In genomic region chr17:71290486-71291410, GRCm38 (mm10) we compare ENCODE assay signal across 14 mouse cellular contexts. TPM values are rescaled to one million over a fixed set of nuclear protein-coding genes. Genes with fewer than 3 reads are reported as not detected.
A peak's percentile ranks its signal among the peaks of the same experiment; 100 is the strongest.
DNase-seq lines count a peak whose midpoint lies in the region; ATAC-seq and TF ChIP-seq lines count a peak whose summit lies in the region.
"Had no signal": no experiment of that assay in that cellular context is flagged by ENCODE, and none has a peak within 500 bp of the region (broad histone marks: within the 10 kb centered on the region; RNA-seq: fewer than 3 reads in every experiment).

No protein-coding gene starts in this region.

- no peak for TF ChIP-seq CTCF in gastrocnemius, adult 2 months (IDR thresholded peaks at IDR 0.05)
- TF ChIP-seq CTCF in kidney, postnatal 0 days (IDR thresholded peaks at IDR 0.05; ENCODE audit: low read depth): no peak

- no peak for DNase-seq in gastrocnemius, adult 2 months
- no peak for DNase-seq in gastrocnemius, adult 18-20 months (ENCODE audit: low spot score)
- DNase-seq in kidney, postnatal 0 days (ENCODE audit: low spot score): no peak
- no peak for DNase-seq in lung, adult 18-20 months
- DNase-seq: cerebellum, postnatal 36 days; kidney, adult 18-20 months; lung, postnatal 4 days; right cerebral cortex, postnatal 4 days had no signal

- 0 out of 2 replicates have a peak overlapping the region, but pooled peaks have one; percentile 28 for H3K27ac ChIP-seq in gastrocnemius, adult 2 months
- no peak overlapping the region for H3K27ac ChIP-seq in kidney, postnatal 0 days
- no peak overlapping the region for H3K27ac ChIP-seq in kidney, embryonic 14.5 days (ENCODE audit: low read depth, low read length)
- no peak overlapping the region for H3K27ac ChIP-seq in midbrain, embryonic 16.5 days (ENCODE audit: low read length)
- H3K27ac ChIP-seq: limb, embryonic 12.5 days had no signal

- H3K9ac ChIP-seq in kidney, postnatal 0 days (ENCODE audit: low read depth, low read length): no peak overlapping the region
- no peak overlapping the region for H3K9ac ChIP-seq in kidney, embryonic 14.5 days (ENCODE audit: low read depth, low read length)
- no peak overlapping the region for H3K9ac ChIP-seq in midbrain, embryonic 16.5 days (ENCODE audit: low read depth, low read length)
- H3K9ac ChIP-seq: limb, embryonic 12.5 days had no signal

- H3K9me3 ChIP-seq in kidney, postnatal 0 days (replicated peaks; ENCODE audit: low read length): no peaks in the 10 kb centered on the region
- H3K9me3 ChIP-seq in kidney, embryonic 14.5 days (ENCODE audit: control insufficient read depth, low read length): no peaks in the 10 kb centered on the region
- no peaks in the 10 kb centered on the region for H3K9me3 ChIP-seq in erythroblast, embryonic 14.5 days (ENCODE audit: control insufficient read depth, low read length)
- H3K9me3 ChIP-seq in midbrain, embryonic 16.5 days (replicated peaks; ENCODE audit: control insufficient read depth, low read length, poor library complexity, severe bottlenecking): no peaks in the 10 kb centered on the region
- H3K9me3 ChIP-seq: hindbrain, embryonic 10.5 days; limb, embryonic 12.5 days had no signal

- peak; percentile 14; the same call in 1 of the 2 replicates for ATAC-seq in kidney, postnatal 0 days (replicated peaks; ENCODE audit: low FRiP score, low read depth)
- ATAC-seq in kidney, embryonic 14.5 days (ENCODE audit: low FRiP score, low TSS enrichment): no peak
- ATAC-seq in megakaryocyte-erythroid progenitor cell, adult 5-6 weeks (replicated peaks; ENCODE audit: low FRiP score, low TSS enrichment, poor library complexity, severe bottlenecking): peak; percentile 69
- no peak for ATAC-seq in midbrain, embryonic 16.5 days

- no peaks in the 10 kb centered on the region for H3K36me3 ChIP-seq in kidney, postnatal 0 days (ENCODE audit: insufficient read depth, low read length)
- no peaks in the 10 kb centered on the region for H3K36me3 ChIP-seq in kidney, embryonic 14.5 days (ENCODE audit: control insufficient read depth, insufficient read depth, low read length)
- peaks cover 43% of the 10 kb centered on the region for H3K36me3 ChIP-seq in erythroblast, embryonic 14.5 days (ENCODE audit: control insufficient read depth)
- H3K36me3 ChIP-seq in midbrain, embryonic 16.5 days (ENCODE audit: control insufficient read depth, insufficient read depth, low read length): no peaks in the 10 kb centered on the region
- H3K36me3 ChIP-seq: hindbrain, embryonic 10.5 days; limb, embryonic 12.5 days had no signal

- no peak overlapping the region for H3K4me2 ChIP-seq in kidney, postnatal 0 days (ENCODE audit: low read length)
- H3K4me2 ChIP-seq in kidney, embryonic 14.5 days (replicated peaks; ENCODE audit: low read depth, low read length): no peak overlapping the region
- H3K4me2 ChIP-seq in midbrain, embryonic 16.5 days (ENCODE audit: low read length): no peak overlapping the region
- H3K4me2 ChIP-seq: limb, embryonic 12.5 days had no signal

- no peaks in the 10 kb centered on the region for H3K27me3 ChIP-seq in kidney, postnatal 0 days (ENCODE audit: insufficient read depth, low read length)
- no peaks in the 10 kb centered on the region for H3K27me3 ChIP-seq in kidney, embryonic 14.5 days (ENCODE audit: control insufficient read depth, insufficient read depth, low read length)
- H3K27me3 ChIP-seq in erythroblast, embryonic 14.5 days (ENCODE audit: control insufficient read depth): no peaks in the 10 kb centered on the region
- H3K27me3 ChIP-seq in midbrain, embryonic 16.5 days (ENCODE audit: control insufficient read depth, insufficient read depth, low read depth, low read length): no peaks in the 10 kb centered on the region
- H3K27me3 ChIP-seq: limb, embryonic 12.5 days had no signal

- 74% methylated on average over 7 of the region's 7 CpGs for whole genome bisulfite sequencing in kidney, postnatal 0 days
- 78% methylated on average over 7 of the region's 7 CpGs for WGBS in kidney, embryonic 14.5 days
- WGBS in midbrain, embryonic 16.5 days: 91% methylated on average over 7 of the region's 7 CpGs

- no peaks in the 10 kb centered on the region for H3K4me1 ChIP-seq in kidney, postnatal 0 days (replicated peaks; ENCODE audit: insufficient read depth, low read length)
- no peaks in the 10 kb centered on the region for H3K4me1 ChIP-seq in kidney, embryonic 14.5 days (ENCODE audit: control insufficient read depth, insufficient read depth, low read length)
- peaks cover 98% of the 10 kb centered on the region for H3K4me1 ChIP-seq in erythroblast, embryonic 14.5 days (ENCODE audit: control insufficient read depth)
- no peaks in the 10 kb centered on the region for H3K4me1 ChIP-seq in midbrain, embryonic 16.5 days (ENCODE audit: control insufficient read depth, insufficient read depth, low read length)

- intact Hi-C loops in gastrocnemius, adult 2 months (cut with DNase I): no loop called here

- H3K4me3 ChIP-seq in gastrocnemius, adult 2 months: no peak overlapping the region
- no peak overlapping the region for H3K4me3 ChIP-seq in kidney, postnatal 0 days (replicated peaks; ENCODE audit: low read depth, low read length)
- H3K4me3 ChIP-seq in kidney, embryonic 14.5 days (ENCODE audit: low read length): no peak overlapping the region
- peak overlapping the region; percentile 44 for H3K4me3 ChIP-seq in erythroblast, embryonic 14.5 days (replicated peaks)
- H3K4me3 ChIP-seq in midbrain, embryonic 16.5 days (ENCODE audit: low read depth, low read length): no peak overlapping the region
- H3K4me3 ChIP-seq: hindbrain, embryonic 10.5 days; limb, embryonic 12.5 days had no signal

RNA-seq across cellular contexts. Expression of gene Emilin2, which starts 21.0 kb away (rescaled TPM):
- 1 to 10 TPM; 3.9 to 8.6 TPM for total RNA-seq in gastrocnemius, adult 2 months (2021)
- total RNA-seq in gastrocnemius, adult 18-20 months (2021): 1 to 10 TPM; 4.4 to 5.0 TPM
- polyA plus RNA-seq in kidney, postnatal 0 days (2015; fragmentation: Nextera tagmentation; extraction: Ambion mirVana): 2.3 and 2.4 TPM in 2 replicates
- polyA plus RNA-seq in kidney, embryonic 14.5 days (2014; fragmentation: Nextera tagmentation; extraction: Ambion mirVana): 2.0 and 2.7 TPM in 2 replicates
- 21.3 and 32.0 TPM in 2 replicates for polyA plus RNA-seq in erythroblast, embryonic 14.5 days (2012)
- 52.0 and 57.5 TPM in 2 replicates for total RNA-seq in megakaryocyte-erythroid progenitor cell, adult 5-6 weeks (2014; fragmentation: Nextera tagmentation)
- 55.2 and 63.8 TPM in 2 replicates for total RNA-seq in megakaryocyte-erythroid progenitor cell, adult 5-6 weeks (2017)
- polyA plus RNA-seq in midbrain, embryonic 16.5 days (2015; fragmentation: Nextera tagmentation; extraction: Ambion mirVana): 1.0 and 1.4 TPM in 2 replicates

Comparison
In these comparisons a context has a peak if more than half of its experiments do, and no peak if none do; other contexts are left out.
1. ATAC-seq: peak in kidney, postnatal 0 days (single experiment) and megakaryocyte-erythroid progenitor cell, adult 5-6 weeks (single experiment); none in kidney, embryonic 14.5 days (single experiment) and midbrain, embryonic 16.5 days (single experiment).